Mouse (Mus musculus) naive thymus-derived CD4-positive, alpha-beta T cell, adult 2 months (primary cell): Measurements from ENCODE around the gene Olfr930.

Experiments
- DNase-seq: peaks from one replicate; pipeline ENCODE4 v3.0.0-alpha.2; 2011; ENCODE audit warnings: low read depth

Gene Olfr930

DNA sequence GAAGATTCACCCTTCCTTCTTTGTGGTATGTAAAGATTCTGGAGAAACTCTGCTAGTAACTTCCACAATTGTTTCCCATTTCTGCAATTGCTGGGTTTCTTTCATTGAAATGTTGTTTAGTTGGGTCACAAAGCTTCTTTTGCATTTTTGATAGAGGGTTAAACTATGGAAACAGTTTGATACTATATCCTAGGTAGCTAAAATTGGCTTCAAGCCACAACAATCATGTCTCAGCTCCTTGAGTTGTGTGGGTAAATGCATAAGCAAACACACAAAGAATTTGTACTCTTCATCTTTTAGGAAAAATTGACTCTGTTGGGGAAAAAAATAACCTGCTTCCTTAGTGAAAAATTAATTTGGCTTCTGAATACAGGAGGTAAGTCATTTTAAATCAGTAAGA lies at the start of gene Olfr930:
Gene Olfr930, plus strand, starts transcription at position 301 of the 400 bp plus-strand sequence.
- no peak for DNase-seq

DNA sequence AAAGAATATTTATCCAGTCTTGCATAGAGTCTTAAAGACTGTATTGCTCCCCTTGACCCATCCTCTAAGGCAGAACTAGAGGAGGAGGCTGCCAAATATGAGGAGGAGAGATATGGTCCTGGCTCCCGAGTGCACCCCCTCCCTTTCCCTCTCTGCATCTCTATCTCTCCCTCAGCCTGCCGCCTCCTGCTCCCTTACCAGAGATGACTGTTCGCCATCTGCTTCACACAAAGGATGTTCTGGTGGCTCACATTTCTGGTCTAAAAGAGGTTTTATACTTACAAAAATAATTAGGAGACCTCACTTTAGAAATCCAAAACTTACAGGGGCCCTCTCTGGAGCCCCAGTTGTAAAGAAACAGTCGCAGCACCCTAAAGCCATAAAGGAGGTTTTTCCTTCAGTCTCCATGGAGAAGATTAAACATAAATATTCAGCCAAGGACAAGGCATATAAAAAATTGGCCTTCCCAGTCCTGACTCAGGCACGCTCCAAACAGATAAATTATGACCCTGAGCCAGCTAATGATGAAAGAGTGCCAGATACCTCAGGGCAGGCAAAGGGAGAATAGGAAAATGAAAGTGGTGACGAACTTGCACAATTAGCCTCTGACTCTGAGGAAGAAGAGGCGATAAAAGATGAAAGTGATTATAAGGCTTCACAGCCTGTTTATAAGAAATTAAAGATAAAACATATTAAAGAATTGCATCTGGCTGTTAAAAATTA lies 24.0 kb downstream of the Olfr930 start:
- no peak for DNase-seq

- no peak for DNase-seq
These were observed 24.5 kb downstream of the Olfr930 start for GRCm38 (mm10) chr9:38954124-38954416.

DNA sequence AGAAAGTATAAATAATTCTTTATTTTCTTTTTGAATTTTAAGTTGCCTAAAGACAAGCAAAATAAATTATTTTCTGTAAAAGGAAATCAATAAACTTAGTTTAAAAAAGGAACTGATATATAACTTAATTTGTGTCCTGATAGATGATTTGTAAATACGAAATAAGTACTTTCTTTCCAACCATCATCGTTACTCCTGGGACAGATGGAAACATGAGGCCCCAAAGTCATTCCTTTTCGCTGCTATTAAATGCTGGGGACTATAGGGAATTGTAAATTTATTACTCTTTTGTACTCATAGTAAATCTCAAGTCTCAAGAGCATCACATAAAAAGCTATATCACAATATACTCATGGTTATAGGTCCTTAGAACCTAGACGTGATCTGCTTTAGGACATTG lies 42.4 kb downstream of the Olfr930 start, which contains the start of gene Olfr933:
Gene Olfr933, plus strand, starts transcription at position 301 of the 400 bp plus-strand sequence.
- DNase-seq, result no peak
